Mouse (Mus musculus) right cerebral cortex, postnatal 36 days (tissue): ENCODE results near the gene Fcer1a.
"Not testable (repeated sequence)": the region's sequence is repeated elsewhere in the genome, so short reads cannot be mapped to it uniquely, and the experiment has no call there.

Source experiments
- DNase-seq, 2 experiments: peaks; one replicate each; pipeline ENCODE4 v3.0.0; 2022; ENCODE audit warnings: low spot score in 2 of 2, mixed read lengths in 1 of 2

The Fcer1a gene

DNA sequence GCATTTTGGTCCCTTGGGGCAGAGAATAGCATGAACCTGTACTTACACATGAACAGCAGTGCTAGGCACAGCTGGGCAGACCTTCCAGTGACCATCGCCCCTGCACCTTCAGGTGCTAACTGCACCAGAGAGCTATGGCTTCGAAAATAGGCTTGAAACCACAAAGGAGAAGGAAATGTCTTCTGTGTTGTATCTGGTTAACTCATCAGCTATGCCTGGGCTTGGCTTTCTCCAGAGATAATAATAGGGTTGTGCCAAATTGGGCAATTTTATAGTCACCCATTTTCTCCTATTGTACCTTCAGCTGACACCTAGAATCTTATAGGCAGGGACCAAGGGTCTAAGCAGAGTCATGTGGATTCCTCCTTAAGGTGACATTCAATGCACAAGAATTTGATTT is at the start of gene Fcer1a:
Gene Fcer1a, minus strand, starts transcription at position 134 of the 400 bp plus-strand sequence.
- no peak for DNase-seq

DNA sequence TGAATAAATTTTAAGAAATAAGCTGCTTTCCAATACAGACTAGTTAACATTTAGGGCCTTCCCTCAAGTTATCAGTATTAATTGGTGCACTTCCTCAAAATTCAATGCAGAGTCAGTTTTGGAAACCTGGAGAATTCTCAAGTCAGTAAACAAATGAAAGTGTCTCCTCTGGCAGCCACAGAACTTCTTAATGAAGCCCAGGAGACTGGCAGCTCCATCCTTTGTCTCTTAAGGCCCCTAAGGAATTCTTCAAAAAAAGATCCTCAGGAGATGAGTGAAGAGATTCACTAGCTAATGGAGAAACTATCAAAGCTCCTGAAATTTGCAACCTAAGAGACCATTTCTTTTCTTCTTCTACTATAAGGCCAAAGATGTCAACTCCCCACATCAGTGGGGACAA is 38.7 kb upstream of the Fcer1a start, which contains the start of gene Olfr418:
Gene Olfr418, plus strand, starts transcription at position 301 of the 400 bp plus-strand sequence.
- no peak for DNase-seq

DNA sequence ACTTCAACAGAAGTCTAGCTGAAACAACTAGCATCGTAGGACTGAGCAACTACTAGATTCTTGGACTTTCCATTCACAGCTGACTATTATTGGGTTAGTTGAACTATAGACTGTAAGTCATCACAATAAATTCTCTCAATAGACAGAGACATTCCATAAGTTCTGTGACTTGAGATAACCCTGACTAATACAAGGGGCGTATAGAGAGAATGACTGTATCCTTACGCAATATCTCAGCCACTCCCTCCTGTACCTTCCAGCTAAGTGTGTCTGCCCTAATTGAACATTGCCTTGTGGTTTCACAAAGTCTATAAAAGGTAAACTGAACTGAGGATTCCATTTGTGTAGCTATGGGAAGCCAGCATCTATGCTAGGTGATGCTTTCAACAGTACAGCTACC is 22.9 kb upstream of the Fcer1a start:
- DNase-seq = no peak

DNA sequence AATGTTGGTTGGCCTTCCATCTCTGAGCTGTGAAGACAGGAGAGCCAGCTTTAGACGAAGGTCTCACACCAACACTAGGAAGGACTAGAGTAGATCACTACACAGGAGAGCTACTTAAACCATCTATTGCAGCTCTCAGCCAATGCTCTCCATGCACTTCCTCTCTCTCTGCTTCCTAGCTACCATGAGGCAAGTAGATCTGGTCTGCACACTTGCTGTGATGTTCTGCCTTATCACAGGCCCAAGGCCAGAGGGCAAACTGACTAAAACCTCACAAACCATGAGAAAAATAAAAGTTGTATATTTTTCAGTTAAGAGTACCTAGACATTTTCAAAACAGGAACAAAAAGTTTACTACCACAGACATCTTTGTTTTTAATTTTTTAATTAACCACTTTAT is 10.0 kb upstream of the Fcer1a start:
- not testable (repeated sequence) for DNase-seq

DNA sequence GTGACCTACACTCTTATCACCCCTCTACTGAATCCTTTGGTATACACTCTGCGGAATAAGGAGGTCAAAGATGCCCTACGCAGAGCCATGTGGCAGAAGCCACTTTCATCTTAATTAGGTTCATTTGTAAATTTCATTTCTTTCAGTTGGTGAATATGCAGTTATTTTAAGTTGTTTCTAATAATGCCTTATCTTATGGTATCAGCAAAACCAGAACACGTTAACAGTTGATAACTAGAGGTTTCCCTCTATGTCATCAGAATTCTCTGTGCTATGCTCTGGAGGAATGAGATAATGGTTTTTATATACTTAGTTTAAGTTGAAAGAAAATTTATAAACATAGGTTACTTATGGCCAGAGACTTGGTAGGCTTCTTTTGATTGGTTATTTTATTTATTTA is 10.5 kb downstream of the Fcer1a start:
- no peak for DNase-seq

DNA sequence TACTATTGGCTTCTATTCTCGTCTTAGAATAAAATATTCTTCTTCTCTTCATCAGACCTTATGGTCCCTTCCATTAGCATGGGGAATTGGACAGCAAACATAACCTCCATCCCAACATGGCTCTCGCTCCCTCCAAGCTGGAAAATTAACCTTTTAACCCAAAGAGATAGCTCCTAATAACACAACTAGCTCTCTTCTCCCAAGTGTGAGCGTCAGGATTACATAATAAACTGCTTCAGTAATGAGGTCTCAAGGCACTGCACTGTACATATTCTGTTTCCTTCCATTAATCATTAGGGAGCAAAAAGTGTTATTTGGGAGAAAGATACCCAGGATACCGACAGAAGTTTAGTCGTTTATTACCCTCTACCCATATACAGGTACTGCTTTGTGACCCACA is 14.9 kb downstream of the Fcer1a start, which contains the start of gene Olfr1404:
Gene Olfr1404, plus strand, starts transcription at position 301 of the 400 bp plus-strand sequence.
- DNase-seq = no peak

DNA sequence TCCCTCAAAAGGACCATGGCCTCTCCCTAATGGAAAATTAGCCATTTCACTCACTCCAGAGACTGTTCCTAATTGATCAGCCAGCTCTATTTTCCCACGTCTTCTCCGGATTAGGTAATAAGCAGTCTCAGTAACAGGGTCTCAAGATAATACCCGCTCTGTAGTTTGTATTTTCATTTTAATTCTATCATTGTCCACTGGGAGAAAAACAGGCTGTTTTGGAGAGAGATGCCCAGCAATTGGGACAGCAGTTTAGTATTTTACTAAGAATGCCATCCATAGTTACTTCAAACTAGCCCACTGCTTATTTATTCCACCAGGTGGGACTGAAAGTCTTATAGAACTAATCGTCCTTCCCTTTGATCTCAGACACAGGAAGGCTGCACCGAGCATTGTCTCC is 29.5 kb downstream of the Fcer1a start, which contains the start of gene Olfr218:
Gene Olfr218, plus strand, starts transcription at position 301 of the 400 bp plus-strand sequence.
- no peak for DNase-seq

DNA sequence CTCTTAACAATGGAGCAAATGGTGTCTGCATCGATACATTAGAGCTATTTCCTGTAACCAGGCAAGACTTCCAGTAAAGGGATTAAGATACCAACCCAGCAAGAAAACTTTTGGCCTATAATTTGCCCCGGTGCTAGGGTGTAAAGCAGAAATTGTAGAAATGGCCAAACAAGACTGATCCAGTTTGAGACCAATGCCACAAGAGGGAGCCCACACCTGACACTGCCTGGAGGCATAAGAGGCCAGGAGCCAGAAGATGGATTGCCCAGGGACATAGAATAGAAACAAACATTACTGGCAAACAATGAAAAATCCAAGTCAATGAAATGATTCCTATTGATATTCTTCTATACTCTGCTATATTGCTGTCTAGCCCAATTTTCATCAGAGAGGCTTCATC is 30.7 kb downstream of the Fcer1a start:
- DNase-seq = no peak

DNA sequence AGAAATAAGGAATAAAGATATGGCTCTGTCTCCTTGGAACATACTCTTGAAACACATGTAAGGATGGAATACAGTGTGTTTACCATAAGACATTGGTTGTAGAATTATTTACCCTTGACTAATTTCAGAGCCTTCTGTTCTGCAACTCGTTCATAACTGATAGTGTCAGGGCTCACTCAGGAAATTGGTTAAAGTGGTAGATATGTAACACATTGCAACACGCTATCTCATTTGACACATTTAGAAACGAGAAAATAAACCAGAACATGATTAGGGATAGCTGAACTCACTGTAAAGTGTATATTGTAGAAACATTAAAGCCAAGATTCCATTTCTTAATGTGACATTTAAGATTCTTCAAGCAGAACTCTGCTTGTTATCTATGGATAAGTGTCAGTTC is 35.0 kb downstream of the Fcer1a start:
- no peak for DNase-seq

DNA sequence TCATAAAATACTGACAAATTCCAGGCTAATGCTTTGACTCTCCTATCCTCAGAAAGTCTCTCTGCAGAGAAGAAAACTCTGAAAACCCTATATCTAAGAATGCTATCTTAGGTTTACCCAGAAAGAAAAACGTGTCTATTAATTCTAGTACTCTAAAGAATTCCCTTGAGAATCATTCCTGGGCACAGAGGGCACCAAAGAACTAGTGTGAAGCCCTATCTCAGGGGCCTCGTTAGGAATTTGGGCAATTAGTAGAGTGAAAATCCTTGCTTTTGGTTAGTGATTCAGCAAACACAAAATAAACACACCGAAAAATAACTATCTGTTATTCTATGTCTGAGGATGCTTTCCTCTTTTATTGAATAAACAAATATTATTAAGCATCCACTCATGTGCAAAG is 36.5 kb downstream of the Fcer1a start, which contains the start of gene Olfr1406:
Gene Olfr1406, minus strand, starts transcription at position 101 of the 400 bp plus-strand sequence.
- no peak for DNase-seq

DNA sequence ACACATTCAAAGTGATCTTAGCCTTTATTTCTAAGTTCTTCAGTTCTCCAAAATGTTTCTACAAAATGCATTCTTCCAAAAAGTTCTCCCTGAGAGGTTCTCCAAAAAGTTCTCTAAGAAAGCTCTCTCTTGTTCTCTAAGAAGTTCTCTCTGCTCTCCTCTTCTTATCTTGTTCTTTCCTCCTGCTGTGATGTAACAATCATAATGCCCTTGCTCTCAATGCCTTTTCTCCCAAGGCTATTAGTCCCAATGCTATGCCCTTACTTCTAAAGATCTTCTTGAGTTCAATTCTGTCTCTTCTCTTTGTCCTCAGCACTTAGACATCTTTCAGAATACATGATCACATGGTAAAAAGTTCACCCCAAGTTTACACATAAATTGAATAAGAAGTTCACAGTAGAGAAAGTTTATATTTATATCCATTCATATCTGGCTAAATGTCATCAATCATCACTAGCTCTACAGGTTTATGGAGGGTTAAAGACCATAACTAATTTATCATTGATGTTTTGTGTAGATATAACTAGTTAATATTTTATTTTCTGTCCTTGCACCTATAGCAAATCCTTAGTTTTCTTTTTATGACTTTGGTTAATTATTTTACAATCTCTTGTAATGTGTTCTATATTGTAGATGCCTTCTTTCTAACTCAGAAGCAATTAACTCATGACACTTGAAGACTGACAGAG is 52.7 kb downstream of the Fcer1a start:
- DNase-seq = no peak
